Mouse (Mus musculus): ENCODE results near the gene Adgrg3. TPM values are rescaled to one million over a fixed set of nuclear protein-coding genes. Genes with fewer than 3 reads are reported as not detected.

The Adgrg3 gene
- polyA plus RNA-seq, 1 experiment: 19.4 TPM

- Histone ChIP-seq H3K4me3 (ENCODE audit: insufficient read depth, poor library complexity, severe bottlenecking) (no peak overlapping the region), H3K79me2 (ENCODE audit: control insufficient read depth, insufficient read depth) (no peaks in the 10 kb centered on the region)
Observed at GRCm38 (mm10) chr8:94978131-94978530, 39.4 kb upstream of the Adgrg3 start.

GRCm38 (mm10) chr8:94978593-94979319 is 38.7 kb upstream of the Adgrg3 start:
- H3K27me3 ChIP-seq (ENCODE audit: control insufficient read depth, insufficient read depth, insufficient read length): peaks cover 6% of the 10 kb centered on the region
- H3ac ChIP-seq (ENCODE audit: control insufficient read depth, insufficient read length, low read depth): no peak overlapping the region
- TF ChIP-seq USF1 (IDR thresholded peaks at IDR 0.05; ENCODE audit: low read depth): no peak
- no peak for TF ChIP-seq FOSL1 (IDR thresholded peaks at IDR 0.05; ENCODE audit: insufficient read depth, low read length, poor library complexity, severe bottlenecking)
- no peak for TF ChIP-seq CTCF (IDR thresholded peaks at IDR 0.05; ENCODE audit: control insufficient read depth, insufficient read depth, insufficient read length)
- no peak for TF ChIP-seq MYOG (IDR thresholded peaks at IDR 0.05; ENCODE audit: control insufficient read depth, extremely low read depth, insufficient read length)
- no peak for TF ChIP-seq CEBPB (IDR thresholded peaks at IDR 0.05; ENCODE audit: low read depth)
- TF ChIP-seq MYOD1 (IDR thresholded peaks at IDR 0.05; ENCODE audit: control insufficient read depth, insufficient read length, low read depth): no peak
- TF ChIP-seq MAX (IDR thresholded peaks at IDR 0.05): no peak
- no peaks in the 10 kb centered on the region for H3K79me3 ChIP-seq (ENCODE audit: low read depth)
- no peak overlapping the region for H3K4me3 ChIP-seq (ENCODE audit: insufficient read depth, poor library complexity, severe bottlenecking)
- H3K79me2 ChIP-seq (ENCODE audit: control insufficient read depth, insufficient read depth): no peaks in the 10 kb centered on the region
- no peaks in the 10 kb centered on the region for H3K36me3 ChIP-seq (ENCODE audit: control insufficient read depth, insufficient read depth)

More at GRCm38 (mm10) chr8:94978131-94978530, 39.4 kb upstream of the Adgrg3 start:
- H3ac ChIP-seq (ENCODE audit: control insufficient read depth, insufficient read length, low read depth): no peak overlapping the region
- no peaks in the 10 kb centered on the region for H3K36me3 ChIP-seq (ENCODE audit: control insufficient read depth, insufficient read depth)
- TF ChIP-seq USF1 (IDR thresholded peaks at IDR 0.05; ENCODE audit: low read depth) (no peak), MYOG (IDR thresholded peaks at IDR 0.05; ENCODE audit: control insufficient read depth, extremely low read depth, insufficient read length) (no peak), CTCF (IDR thresholded peaks at IDR 0.05; ENCODE audit: control insufficient read depth, insufficient read depth, insufficient read length) (no peak), FOSL1 (IDR thresholded peaks at IDR 0.05; ENCODE audit: insufficient read depth, low read length, poor library complexity, severe bottlenecking) (no peak), CEBPB (IDR thresholded peaks at IDR 0.05; ENCODE audit: low read depth) (no peak), MYOD1 (IDR thresholded peaks at IDR 0.05; ENCODE audit: control insufficient read depth, insufficient read length, low read depth) (no peak), MAX (IDR thresholded peaks at IDR 0.05) (no peak)
- H3K27me3 ChIP-seq (ENCODE audit: control insufficient read depth, insufficient read depth, insufficient read length): peaks cover 6% of the 10 kb centered on the region
- no peaks in the 10 kb centered on the region for H3K79me3 ChIP-seq (ENCODE audit: low read depth)

GRCm38 (mm10) chr8:94980176-94980575 is 37.3 kb upstream of the Adgrg3 start:
- no peaks in the 10 kb centered on the region for H3K36me3 ChIP-seq (ENCODE audit: control insufficient read depth, insufficient read depth)
- no peak for TF ChIP-seq MAX (IDR thresholded peaks at IDR 0.05)
- TF ChIP-seq MYOD1 (IDR thresholded peaks at IDR 0.05; ENCODE audit: control insufficient read depth, insufficient read length, low read depth): no peak
- no peak for TF ChIP-seq CEBPB (IDR thresholded peaks at IDR 0.05; ENCODE audit: low read depth)
- no peak for TF ChIP-seq USF1 (IDR thresholded peaks at IDR 0.05; ENCODE audit: low read depth)
- no peak for TF ChIP-seq CTCF (IDR thresholded peaks at IDR 0.05; ENCODE audit: control insufficient read depth, insufficient read depth, insufficient read length)
- no peak for TF ChIP-seq MYOG (IDR thresholded peaks at IDR 0.05; ENCODE audit: control insufficient read depth, extremely low read depth, insufficient read length)
- TF ChIP-seq FOSL1 (IDR thresholded peaks at IDR 0.05; ENCODE audit: insufficient read depth, low read length, poor library complexity, severe bottlenecking): no peak
- H3K4me3 ChIP-seq (ENCODE audit: insufficient read depth, poor library complexity, severe bottlenecking): no peak overlapping the region
- H3ac ChIP-seq (ENCODE audit: control insufficient read depth, insufficient read length, low read depth): no peak overlapping the region
- no peaks in the 10 kb centered on the region for H3K79me3 ChIP-seq (ENCODE audit: low read depth)
- H3K27me3 ChIP-seq (ENCODE audit: control insufficient read depth, insufficient read depth, insufficient read length): peaks cover 6% of the 10 kb centered on the region
- no peaks in the 10 kb centered on the region for H3K79me2 ChIP-seq (ENCODE audit: control insufficient read depth, insufficient read depth)

GRCm38 (mm10) chr8:94980976-94981375 is 36.5 kb upstream of the Adgrg3 start:
- Histone ChIP-seq H3K79me3 (ENCODE audit: low read depth) (no peaks in the 10 kb centered on the region), H3K79me2 (ENCODE audit: control insufficient read depth, insufficient read depth) (no peaks in the 10 kb centered on the region), H3K36me3 (ENCODE audit: control insufficient read depth, insufficient read depth) (no peaks in the 10 kb centered on the region), H3K27me3 (ENCODE audit: control insufficient read depth, insufficient read depth, insufficient read length) (no peaks in the 10 kb centered on the region), H3ac (ENCODE audit: control insufficient read depth, insufficient read length, low read depth) (no peak overlapping the region), H3K4me3 (ENCODE audit: insufficient read depth, poor library complexity, severe bottlenecking) (no peak overlapping the region)
- TF ChIP-seq USF1 (IDR thresholded peaks at IDR 0.05; ENCODE audit: low read depth): no peak
- no peak for TF ChIP-seq MAX (IDR thresholded peaks at IDR 0.05)
- TF ChIP-seq FOSL1 (IDR thresholded peaks at IDR 0.05; ENCODE audit: insufficient read depth, low read length, poor library complexity, severe bottlenecking): no peak

- Histone ChIP-seq H3K79me3 (ENCODE audit: low read depth) (no peaks in the 10 kb centered on the region), H3K4me3 (ENCODE audit: insufficient read depth, poor library complexity, severe bottlenecking) (no peak overlapping the region), H3ac (ENCODE audit: control insufficient read depth, insufficient read length, low read depth) (no peak overlapping the region), H3K27me3 (ENCODE audit: control insufficient read depth, insufficient read depth, insufficient read length) (no peaks in the 10 kb centered on the region), H3K79me2 (ENCODE audit: control insufficient read depth, insufficient read depth) (no peaks in the 10 kb centered on the region), H3K36me3 (ENCODE audit: control insufficient read depth, insufficient read depth) (no peaks in the 10 kb centered on the region)
- TF ChIP-seq CEBPB (IDR thresholded peaks at IDR 0.05; ENCODE audit: low read depth) (no peak), USF1 (IDR thresholded peaks at IDR 0.05; ENCODE audit: low read depth) (no peak), MYOD1 (IDR thresholded peaks at IDR 0.05; ENCODE audit: control insufficient read depth, insufficient read length, low read depth) (no peak), CTCF (IDR thresholded peaks at IDR 0.05; ENCODE audit: control insufficient read depth, insufficient read depth, insufficient read length) (no peak), MAX (IDR thresholded peaks at IDR 0.05) (no peak), MYOG (IDR thresholded peaks at IDR 0.05; ENCODE audit: control insufficient read depth, extremely low read depth, insufficient read length) (no peak), FOSL1 (IDR thresholded peaks at IDR 0.05; ENCODE audit: insufficient read depth, low read length, poor library complexity, severe bottlenecking) (no peak)
Observed at GRCm38 (mm10) chr8:94981848-94982247, 35.6 kb upstream of the Adgrg3 start.
